Mouse (Mus musculus): ENCODE measurements at regions not wholly inside any gene's neighbourhood (a gene's known extent, or its start where the extent isn't known, plus 50 kb on each side); places are given as distances from the start of the nearest gene placed in this dataset.

DNA sequence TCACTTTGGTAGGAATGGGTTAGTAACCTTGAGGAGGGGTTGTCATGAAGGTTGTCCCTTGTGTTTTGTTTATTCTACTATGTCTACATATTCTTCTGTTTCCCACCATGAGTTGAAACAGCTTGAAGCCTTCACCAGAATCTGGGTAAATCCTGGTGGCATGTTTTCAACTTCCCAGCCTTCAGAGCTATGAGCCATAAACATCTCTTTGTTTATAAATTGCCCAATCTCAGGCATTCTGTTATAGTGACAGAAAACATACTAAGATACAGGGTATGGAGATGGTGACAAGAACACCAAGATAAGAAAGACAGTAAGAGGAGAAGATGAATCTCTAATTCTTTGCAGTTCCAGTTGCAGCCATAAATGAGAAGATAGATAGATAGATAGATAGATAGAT, 396.5 kb downstream of the Tns1 start:
- no peak for DNase-seq (ENCODE audit: low read depth, low spot score)

DNA sequence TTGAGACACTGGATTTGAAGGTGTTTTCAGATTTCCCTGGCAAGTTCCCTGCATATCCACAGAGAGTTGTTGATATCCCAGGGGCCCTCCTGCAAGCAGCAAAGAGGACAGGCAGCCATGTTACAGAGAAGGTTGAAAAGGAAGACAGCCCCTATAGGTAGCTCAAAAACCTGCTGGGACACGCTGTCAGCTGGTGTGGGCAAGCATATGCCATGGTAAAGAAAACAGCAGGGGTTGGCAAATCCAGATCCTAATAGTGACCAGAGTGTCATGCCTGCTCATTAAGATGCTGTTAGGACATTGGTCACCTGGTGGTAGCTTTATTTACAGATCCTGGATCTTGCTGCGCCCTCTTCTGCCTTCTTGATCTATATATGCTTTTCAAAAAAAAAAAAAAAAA, 397.6 kb downstream of the Tns1 start:
- DNase-seq (ENCODE audit: low read depth, low spot score) = no peak

DNA sequence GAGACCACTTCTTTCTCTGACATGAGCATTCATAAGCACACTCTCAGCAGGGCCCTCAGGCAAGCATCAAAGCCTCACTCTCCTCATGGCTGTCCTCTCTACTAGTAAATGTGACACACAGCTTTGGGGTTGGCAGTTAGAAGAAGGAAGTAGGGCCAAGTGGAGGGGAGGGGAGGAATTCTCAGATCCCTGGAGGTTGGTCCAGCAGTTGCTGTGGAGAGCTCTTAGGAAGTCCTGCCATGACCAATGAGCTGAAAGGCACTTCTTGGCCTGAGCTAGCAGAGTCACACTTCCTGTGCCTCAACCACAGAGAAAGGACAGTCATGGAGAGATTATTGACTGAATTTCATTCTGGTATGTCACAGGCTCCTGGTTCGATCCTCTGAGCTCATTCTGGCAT, 398.8 kb downstream of the Tns1 start:
- DNase-seq (ENCODE audit: low read depth, low spot score) = no peak

DNA sequence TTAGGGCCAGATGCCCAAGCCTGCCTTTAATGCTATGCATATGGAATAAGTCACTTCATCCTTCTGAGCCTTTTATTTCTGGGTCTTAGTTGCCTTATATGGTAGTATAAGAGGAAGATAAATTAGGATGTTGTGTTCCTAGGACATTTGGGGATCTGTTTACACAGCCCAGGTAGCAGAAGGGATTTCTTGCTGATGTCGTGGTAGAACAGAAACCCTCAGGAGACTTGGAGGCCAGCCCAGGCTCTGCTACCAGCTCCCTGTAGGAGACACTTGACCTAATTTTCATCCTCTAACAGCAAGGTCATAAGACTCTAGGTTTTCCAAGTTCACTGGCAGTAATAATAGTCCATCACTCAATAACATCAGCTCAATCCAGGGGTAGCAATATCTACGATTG, 399.7 kb downstream of the Tns1 start:
- DNase-seq (ENCODE audit: low read depth, low spot score) = no peak

- no peak for DNase-seq (ENCODE audit: low read depth, low spot score)
Measured at GRCm38 (mm10) chr1:73721486-73722225, 402.6 kb downstream of the Tns1 start.

- no peak for DNase-seq (ENCODE audit: low read depth, low spot score)
Measured at GRCm38 (mm10) chr1:73718421-73718820, 405.8 kb downstream of the Tns1 start.

DNA sequence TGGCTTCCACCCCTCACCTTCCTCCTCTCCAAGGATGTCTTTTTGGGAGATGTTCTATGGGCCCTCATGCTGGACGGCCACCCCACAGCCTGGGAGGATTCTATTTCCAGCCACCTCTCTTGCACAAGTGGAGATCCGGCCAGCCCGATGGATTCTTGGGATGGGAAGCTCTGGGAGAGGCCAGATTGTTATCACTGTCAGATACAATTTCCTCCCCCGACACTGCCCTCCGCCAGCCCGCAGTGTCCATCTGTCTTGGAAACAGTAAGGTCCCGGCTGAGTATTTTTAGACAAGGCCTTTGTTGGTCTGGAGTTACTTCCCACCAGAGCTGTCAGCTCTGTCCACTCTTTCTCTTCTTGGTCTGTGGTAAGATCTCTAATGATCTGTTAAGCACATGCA, 406.8 kb downstream of the Tns1 start:
- DNase-seq (ENCODE audit: low read depth, low spot score) = no peak

DNA sequence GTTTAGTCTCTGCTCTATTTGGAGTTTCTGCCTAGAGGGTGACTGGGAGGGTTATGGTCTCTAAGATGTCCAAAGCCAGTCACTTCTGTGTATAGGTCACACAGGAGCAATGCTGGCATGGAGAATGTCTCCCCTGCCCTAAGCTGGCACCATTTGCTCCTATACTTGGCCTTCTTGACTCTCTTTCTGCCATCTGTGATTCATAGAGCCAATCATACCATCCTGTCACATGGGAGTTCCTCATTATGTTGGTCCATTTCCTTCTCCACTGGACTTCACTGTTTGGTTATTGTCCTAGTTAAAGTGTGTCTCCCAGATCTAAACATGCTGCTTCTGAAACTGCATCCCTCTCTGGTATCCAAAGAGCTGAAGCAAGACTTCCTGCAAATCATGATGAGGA, 407.3 kb downstream of the Tns1 start:
- DNase-seq (ENCODE audit: low read depth, low spot score) = no peak

- DNase-seq (ENCODE audit: low read depth, low spot score) = no peak
Measured at GRCm38 (mm10) chr1:73715571-73715970, 408.7 kb downstream of the Tns1 start.

GRCm38 (mm10) chr1:73702428-73702842, 421.8 kb downstream of the Tns1 start:
- DNase-seq (ENCODE audit: low read depth, low spot score) = no peak

DNA sequence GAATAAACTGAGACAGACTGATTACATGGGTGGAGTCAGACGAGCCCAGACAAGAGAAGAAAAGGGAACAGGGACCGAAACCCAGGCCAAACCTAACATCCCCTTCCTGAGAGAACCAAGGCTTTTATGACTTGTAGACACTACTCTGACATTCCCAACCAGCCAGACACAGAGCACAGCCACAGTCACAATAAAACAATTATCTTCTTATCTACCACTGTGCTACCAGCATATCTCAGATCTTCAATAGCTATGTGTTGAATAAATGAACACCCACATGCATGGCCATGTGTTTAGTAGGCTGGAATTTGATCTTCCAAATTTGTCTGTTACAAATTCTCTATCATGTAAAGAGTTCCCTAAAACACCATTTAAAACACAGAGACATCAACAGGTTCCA, 430.7 kb downstream of the Tns1 start:
- no peak for DNase-seq (ENCODE audit: low read depth, low spot score)

DNA sequence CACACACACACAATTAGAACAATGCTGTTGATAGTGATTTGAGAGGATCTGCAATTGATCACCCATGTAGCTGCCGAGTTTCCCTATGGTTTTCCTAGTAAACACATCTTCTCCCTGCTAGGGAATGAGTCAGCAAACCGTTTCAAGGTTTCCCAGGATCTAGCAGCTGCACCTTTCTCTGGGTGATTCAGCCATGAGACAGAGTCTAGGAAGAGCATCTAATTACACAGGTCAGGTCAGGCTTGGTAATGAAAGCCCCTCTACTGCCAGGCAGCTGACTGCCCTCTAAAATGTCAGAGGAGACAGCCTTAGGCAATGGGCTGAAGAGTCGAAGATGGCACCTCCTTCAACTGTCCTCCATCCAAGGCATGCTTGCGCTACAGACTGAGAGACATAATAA, 438.5 kb downstream of the Tns1 start:
- no peak for DNase-seq (ENCODE audit: low read depth, low spot score)

- DNase-seq (ENCODE audit: low read depth, low spot score) = no peak
Measured at GRCm38 (mm10) chr1:73685066-73685465, 439.2 kb downstream of the Tns1 start.

- no peak for DNase-seq (ENCODE audit: low read depth, low spot score)
Measured at GRCm38 (mm10) chr1:73684166-73684565, 440.1 kb downstream of the Tns1 start.

- DNase-seq (ENCODE audit: low read depth, low spot score) = no peak
Measured at GRCm38 (mm10) chr1:73683132-73683888, 440.9 kb downstream of the Tns1 start.

DNA sequence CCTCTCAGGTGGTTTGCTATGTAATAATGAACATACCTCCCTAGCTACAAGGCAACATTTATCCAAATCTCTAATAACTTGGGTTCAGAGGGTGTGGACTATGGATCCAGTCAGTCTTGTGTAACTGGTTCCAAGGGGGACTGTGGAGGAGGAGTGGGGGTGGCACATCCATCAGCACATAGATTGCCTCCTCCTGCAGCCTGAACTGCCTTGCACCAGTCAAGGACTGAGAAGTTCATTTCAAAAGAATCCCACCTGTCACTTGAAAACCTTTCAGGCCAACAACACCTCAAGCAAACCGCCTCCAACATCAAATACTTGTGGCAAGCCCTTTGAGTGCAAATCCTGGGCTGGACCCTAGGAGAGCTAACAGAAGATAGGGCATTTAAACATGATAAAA, 442.6 kb downstream of the Tns1 start:
- peak; percentile 17 for DNase-seq (ENCODE audit: low read depth, low spot score)

DNA sequence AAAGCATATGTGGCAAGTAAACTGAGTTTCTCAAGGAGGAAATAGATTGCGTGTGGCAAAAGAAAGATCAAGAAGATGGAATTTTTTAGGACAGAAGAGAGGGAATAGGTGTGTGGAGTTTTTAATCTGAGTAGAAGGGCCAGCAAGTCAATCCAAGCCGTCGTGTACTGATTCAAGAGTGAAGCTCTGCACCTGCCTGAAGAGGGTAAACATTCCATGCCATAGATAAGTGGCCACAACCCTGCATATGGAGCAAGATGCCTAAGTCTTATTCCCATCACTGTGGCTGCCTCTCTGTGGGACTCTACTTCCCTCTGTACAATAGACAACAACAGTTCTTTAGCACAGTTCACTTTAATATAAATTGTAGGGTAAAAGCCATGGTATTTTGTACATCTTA, 443.4 kb downstream of the Tns1 start:
- DNase-seq (ENCODE audit: low read depth, low spot score) = no peak

DNA sequence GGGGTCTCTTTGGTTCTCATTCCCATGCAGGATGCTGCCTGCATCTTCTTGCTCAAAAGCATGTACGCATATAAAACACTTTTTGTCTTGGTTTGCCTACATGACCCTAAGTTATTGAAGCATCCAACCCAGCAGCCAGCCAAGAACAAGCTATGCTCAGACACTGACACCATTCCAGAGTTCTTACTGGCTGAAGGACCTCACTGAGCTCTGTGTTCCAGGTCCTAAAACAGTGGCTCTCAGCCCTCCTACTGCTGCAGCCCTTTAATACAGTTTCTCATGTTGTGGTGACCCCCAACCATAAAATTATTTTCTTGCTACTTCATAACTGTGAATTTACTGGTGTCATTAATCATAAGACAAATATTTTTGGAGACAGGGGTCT, 450.4 kb downstream of the Tns1 start:
- DNase-seq (ENCODE audit: low read depth, low spot score) = no peak

DNA sequence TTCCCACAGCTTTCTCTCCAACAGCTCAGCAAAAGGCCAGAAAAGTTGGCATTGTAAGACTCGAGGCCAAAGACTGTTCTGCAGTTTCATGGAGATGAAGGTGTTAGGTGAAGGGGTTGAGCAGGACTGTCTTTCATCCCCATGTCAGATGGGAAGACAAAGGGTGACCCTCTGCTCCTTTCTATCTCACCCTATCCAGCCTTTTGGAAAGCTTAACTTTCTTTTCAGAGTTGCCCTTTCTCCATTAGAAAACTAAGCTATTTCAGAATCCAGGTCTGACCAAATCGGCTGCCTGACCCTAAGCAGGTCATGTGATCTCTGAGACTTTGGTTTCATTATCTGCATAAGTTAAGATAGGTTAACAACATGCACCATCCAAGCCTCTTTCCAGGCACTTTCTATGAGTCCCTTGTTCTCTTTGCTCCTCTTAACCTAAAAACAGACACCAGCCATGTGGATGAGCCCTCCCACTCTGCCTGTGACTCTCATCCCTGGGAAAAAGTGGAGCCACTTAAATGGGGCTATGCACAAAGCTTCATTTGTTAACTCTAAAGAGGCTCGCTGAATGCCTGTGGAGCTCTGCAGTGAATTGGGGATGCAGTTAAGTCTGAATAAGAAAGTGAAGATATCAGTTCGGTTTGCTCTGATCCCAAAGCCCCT, 450.9 kb downstream of the Tns1 start:
- no peak for DNase-seq (ENCODE audit: low read depth, low spot score)

DNA sequence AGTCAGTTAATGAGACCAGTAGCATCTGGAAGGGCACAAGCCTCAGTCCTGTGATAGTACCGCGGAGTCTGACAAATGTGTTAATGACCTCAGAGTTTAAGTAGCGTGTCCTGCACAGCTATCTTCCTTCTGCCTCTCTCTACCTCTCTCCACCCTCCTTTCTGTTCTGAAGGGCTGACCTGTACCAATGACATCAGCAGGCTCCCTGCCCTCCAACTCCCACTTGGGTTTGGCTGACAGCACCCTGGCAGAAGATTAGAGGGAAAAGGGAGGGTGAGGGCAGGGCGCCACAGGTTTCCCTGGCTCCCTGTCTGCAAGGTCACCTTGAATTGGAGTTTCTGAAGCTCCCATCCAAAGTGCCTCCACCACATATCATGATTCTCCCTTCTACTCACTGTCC, 452.0 kb downstream of the Tns1 start:
- no peak for DNase-seq (ENCODE audit: low read depth, low spot score)

DNA sequence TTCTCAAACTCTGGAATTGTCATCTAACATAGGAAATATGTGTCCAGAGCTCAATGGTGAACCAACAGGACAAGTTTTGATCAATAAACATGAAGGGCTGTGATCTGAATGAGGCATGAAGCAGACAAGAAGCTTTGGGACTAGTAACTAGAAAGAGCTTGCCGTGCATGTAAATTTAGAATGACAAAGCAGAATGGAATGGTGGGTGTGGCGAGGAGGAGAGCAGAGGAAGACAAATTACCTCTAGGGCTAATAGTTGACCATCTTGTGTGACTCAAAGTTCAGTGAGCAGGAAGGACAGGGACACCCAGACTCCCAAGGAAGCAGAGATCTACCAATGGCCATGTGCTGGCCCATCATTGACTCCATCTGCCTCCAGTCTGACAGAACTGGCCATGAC, 455.6 kb downstream of the Tns1 start:
- DNase-seq (ENCODE audit: low read depth, low spot score) = peak; percentile 48

GRCm38 (mm10) chr1:73663546-73663945, 460.7 kb downstream of the Tns1 start:
- DNase-seq (ENCODE audit: low read depth, low spot score) = peak; percentile 72

- no peak for DNase-seq (ENCODE audit: low read depth, low spot score)
Measured at GRCm38 (mm10) chr1:73645011-73645410, 479.2 kb downstream of the Tns1 start.

Measured in ES-CJ7 (cell line).